Mouse (Mus musculus) B cell, adult 2 months (primary cell): ENCODE results near the gene Map7.
A peak's percentile ranks its signal among the peaks of the same experiment; 100 is the strongest.

Source experiments
- DNase-seq, 2 experiments: peaks; one replicate each; pipeline ENCODE4 v3.0.0; 2022

The Map7 gene

GRCm38 (mm10) chr10:20295961-20296360, 147.7 kb downstream of the Map7 start:
- peak; percentile 20 to 43 for DNase-seq

GRCm38 (mm10) chr10:20298152-20298920, 150.1 kb downstream of the Map7 start:
- no peak for DNase-seq

GRCm38 (mm10) chr10:20299114-20299513, 150.8 kb downstream of the Map7 start:
- DNase-seq, result no peak

GRCm38 (mm10) chr10:20310969-20311769, 162.9 kb downstream of the Map7 start:
- DNase-seq, result no peak

GRCm38 (mm10) chr10:20311918-20312735, 163.9 kb downstream of the Map7 start, which contains the start of gene Bclaf1:
Gene Bclaf1, plus strand, starts transcription at chr10:20312469.
- DNase-seq, result peak; percentile 100

GRCm38 (mm10) chr10:20312736-20313301, 164.5 kb downstream of the Map7 start:
- DNase-seq, result peak; percentile 88 to 90

- DNase-seq, result no peak
These were observed 165.2 kb downstream of the Map7 start for GRCm38 (mm10) chr10:20313447-20313846.

GRCm38 (mm10) chr10:20313941-20314340, 165.7 kb downstream of the Map7 start:
- DNase-seq, result no peak

- peak; percentile 49 to 51 for DNase-seq
These were observed 166.5 kb downstream of the Map7 start for GRCm38 (mm10) chr10:20314797-20315196.

- no peak for DNase-seq
These were observed 169.2 kb downstream of the Map7 start for GRCm38 (mm10) chr10:20317466-20317865.

GRCm38 (mm10) chr10:20326226-20326625, 178.0 kb downstream of the Map7 start:
- no peak for DNase-seq
